Mouse (Mus musculus): ENCODE measurements around the gene Slc16a13. TPM values are rescaled to one million over a fixed set of nuclear protein-coding genes. Genes with fewer than 3 reads are reported as not detected.

The Slc16a13 gene
- total RNA-seq, 2 experiments from 2014 or later = 2.4 to 2.9 TPM

- DNase-seq (ENCODE audit: low spot score in 2 of 2) = peak; percentile 56 to 70
These were observed 8.0 kb downstream of the Slc16a13 start for GRCm38 (mm10) chr11:70212896-70213295.

GRCm38 (mm10) chr11:70212423-70212822 lies 8.4 kb downstream of the Slc16a13 start, which contains the start of gene Slc16a11:
TSS of gene Slc16a11 (plus strand) at chr11:70212752.
- no peak for DNase-seq (ENCODE audit: low spot score in 2 of 2)

GRCm38 (mm10) chr11:70211972-70212371 lies 8.9 kb downstream of the Slc16a13 start:
- DNase-seq (ENCODE audit: low spot score in 2 of 2) = no peak

GRCm38 (mm10) chr11:70210681-70211080 lies 10.2 kb downstream of the Slc16a13 start:
- no peak for DNase-seq (ENCODE audit: low spot score in 2 of 2)

GRCm38 (mm10) chr11:70208778-70209388 lies 12.0 kb downstream of the Slc16a13 start:
- no peak for DNase-seq (ENCODE audit: low spot score in 2 of 2)

- DNase-seq (ENCODE audit: low spot score in 2 of 2) = no peak
These were observed 13.6 kb downstream of the Slc16a13 start for GRCm38 (mm10) chr11:70207283-70207682.

GRCm38 (mm10) chr11:70206801-70207200 lies 14.1 kb downstream of the Slc16a13 start:
- no peak for DNase-seq (ENCODE audit: low spot score in 2 of 2)

- peak; percentile 84 to 89 for DNase-seq (ENCODE audit: low spot score in 2 of 2)
These were observed 19.2 kb downstream of the Slc16a13 start for GRCm38 (mm10) chr11:70201691-70202090.

- no peak for DNase-seq (ENCODE audit: low spot score in 2 of 2)
These were observed 20.7 kb downstream of the Slc16a13 start for GRCm38 (mm10) chr11:70200036-70200608.

- no peak for DNase-seq (ENCODE audit: low spot score in 2 of 2)
These were observed 21.8 kb downstream of the Slc16a13 start for GRCm38 (mm10) chr11:70199107-70199506.

GRCm38 (mm10) chr11:70198332-70198731 lies 22.5 kb downstream of the Slc16a13 start:
- no peak for DNase-seq (ENCODE audit: low spot score in 2 of 2)

- no peak for DNase-seq (ENCODE audit: low spot score in 2 of 2)
These were observed 27.2 kb downstream of the Slc16a13 start for GRCm38 (mm10) chr11:70193354-70194285.

- DNase-seq (ENCODE audit: low spot score in 2 of 2) = no peak
These were observed 28.7 kb downstream of the Slc16a13 start for GRCm38 (mm10) chr11:70192157-70192556.

- DNase-seq (ENCODE audit: low spot score in 2 of 2) = no peak
These were observed 29.7 kb downstream of the Slc16a13 start for GRCm38 (mm10) chr11:70191188-70191587.

- peak in 1 of 2 experiments; percentile 36 for DNase-seq (ENCODE audit: low spot score in 2 of 2)
These were observed 31.3 kb downstream of the Slc16a13 start for GRCm38 (mm10) chr11:70189319-70190134.

- no peak for DNase-seq (ENCODE audit: low spot score in 2 of 2)
These were observed 35.7 kb downstream of the Slc16a13 start for GRCm38 (mm10) chr11:70185120-70185519.

GRCm38 (mm10) chr11:70180496-70180895 lies 40.4 kb downstream of the Slc16a13 start:
- no peak for DNase-seq (ENCODE audit: low spot score in 2 of 2)

GRCm38 (mm10) chr11:70179401-70179800 lies 41.5 kb downstream of the Slc16a13 start:
- no peak for DNase-seq (ENCODE audit: low spot score in 2 of 2)

- DNase-seq (ENCODE audit: low spot score in 2 of 2) = no peak
These were observed 42.1 kb downstream of the Slc16a13 start for GRCm38 (mm10) chr11:70178756-70179155.

- no peak for DNase-seq (ENCODE audit: low spot score in 2 of 2)
These were observed 42.6 kb downstream of the Slc16a13 start for GRCm38 (mm10) chr11:70178311-70178710.

GRCm38 (mm10) chr11:70177647-70178046 lies 43.2 kb downstream of the Slc16a13 start:
- DNase-seq (ENCODE audit: low spot score in 2 of 2) = no peak

Measured in adrenal gland, adult 18-20 months (tissue).